Mouse (Mus musculus) embryo, embryonic 10.5 days (tissue): ENCODE data around the gene Spag17.
"Not testable (repeated sequence)": the region's sequence is repeated elsewhere in the genome, so short reads cannot be mapped to it uniquely, and the experiment has no call there.

Experiments used
- DNase-seq: peaks from one replicate; pipeline ENCODE4 v3.0.0-alpha.2; 2015; ENCODE audit warnings: low spot score

Spag17 gene

GRCm38 (mm10) chr3:99885187-99885811 is at the start of gene Spag17:
TSS of gene Spag17 (plus strand) at chr3:99885406.
- DNase-seq: peak; percentile 7

- DNase-seq: no peak
These were observed 42.9 kb upstream of the Spag17 start for GRCm38 (mm10) chr3:99842333-99842732.

DNA sequence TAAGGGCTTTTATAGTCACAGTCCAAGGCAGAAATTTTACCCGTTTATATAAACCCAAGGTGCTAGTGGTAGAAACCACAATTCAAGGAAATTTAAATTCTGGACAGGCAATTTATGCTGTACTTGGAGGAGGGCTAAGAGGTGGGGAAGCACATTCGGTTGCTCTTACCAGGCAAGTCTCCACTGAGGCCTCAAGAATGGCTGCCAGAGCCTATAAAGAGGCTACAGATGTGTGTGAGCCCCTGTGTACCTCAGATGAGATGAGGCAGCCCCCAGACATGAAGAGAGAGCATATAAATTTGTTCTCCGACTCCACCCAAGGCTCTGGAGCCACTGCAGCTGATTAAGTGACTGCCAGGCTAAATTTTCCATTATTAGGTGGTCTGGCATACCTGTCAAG is 42.4 kb upstream of the Spag17 start:
- no peak for DNase-seq

DNA sequence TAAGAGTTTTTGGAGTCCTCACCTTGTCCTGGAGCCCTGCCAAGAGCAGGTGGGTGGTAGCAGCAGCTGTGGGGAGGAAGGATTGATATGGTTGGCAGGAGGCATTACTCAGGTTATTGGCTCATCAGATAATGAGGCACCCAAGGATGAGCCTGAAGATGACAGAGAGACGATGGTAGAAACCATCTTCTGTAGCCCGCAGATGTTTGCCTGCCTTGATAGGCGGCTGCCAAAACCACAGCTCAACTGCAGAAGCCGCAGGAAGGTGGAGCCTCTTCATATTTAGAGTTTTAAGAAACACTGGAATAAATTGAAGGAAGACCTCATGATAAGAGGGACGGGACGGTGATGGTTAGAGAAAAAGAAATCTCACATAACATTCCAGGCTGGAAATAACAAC is 42.0 kb upstream of the Spag17 start:
- DNase-seq: no peak

- DNase-seq: no peak
These were observed 34.3 kb upstream of the Spag17 start for GRCm38 (mm10) chr3:99850926-99851325.

DNA sequence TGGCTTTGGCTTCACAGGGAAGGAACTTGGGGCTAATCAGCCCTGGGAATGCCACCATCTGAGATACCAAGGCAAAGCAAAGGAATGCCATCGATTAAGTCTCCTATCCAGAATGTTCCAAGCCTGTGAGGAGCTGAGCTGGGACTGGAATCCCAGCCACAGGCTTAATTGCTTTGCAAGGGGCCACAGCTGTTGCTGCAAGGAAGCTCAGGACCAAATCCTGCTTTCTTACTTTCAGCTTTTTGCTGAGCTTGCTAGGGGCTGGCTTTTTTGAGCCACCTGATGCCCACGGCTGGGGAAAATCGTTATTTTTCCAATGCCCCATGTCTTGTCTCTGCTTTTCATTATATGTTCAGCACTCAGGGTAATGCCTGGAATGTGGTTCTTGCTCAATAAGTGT is 30.6 kb upstream of the Spag17 start:
- DNase-seq: no peak

DNA sequence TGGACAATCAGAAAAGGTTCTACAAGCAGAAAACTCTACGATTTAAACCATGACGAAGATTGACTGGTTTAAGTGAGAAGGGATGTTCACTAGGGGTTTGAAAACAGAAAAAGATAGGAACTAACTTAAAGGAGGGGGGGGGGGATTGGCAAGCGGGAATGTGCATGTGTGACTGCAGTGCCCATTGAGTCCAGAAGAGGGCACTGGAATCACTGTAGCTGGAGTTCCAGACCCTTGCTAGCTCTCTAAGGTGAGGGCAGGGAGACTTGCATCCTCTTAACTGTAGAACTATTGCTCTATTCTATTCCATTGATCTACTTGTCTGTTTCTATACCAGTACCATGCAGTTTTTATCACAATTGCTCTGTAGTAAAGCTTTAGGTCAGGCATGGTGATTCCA is 26.3 kb upstream of the Spag17 start:
- no peak for DNase-seq

DNA sequence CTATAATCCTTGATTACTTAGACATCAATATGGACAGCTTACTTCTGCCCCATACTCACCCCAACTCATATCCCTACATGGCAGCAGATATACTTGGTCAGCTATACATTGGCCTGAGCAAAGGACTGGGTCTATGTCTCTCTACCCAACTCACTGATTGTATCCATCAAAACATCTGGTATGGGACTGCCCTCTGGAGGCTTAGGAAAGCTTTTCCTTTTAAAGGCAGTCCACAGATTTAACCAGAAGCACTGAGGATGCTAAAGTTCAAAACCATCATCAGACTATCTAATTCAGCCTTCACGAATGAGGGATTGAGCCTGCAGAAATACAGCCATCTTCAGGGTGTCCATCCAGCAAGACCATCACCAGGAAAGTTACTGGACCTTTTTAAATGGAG is 20.5 kb upstream of the Spag17 start:
- DNase-seq: no peak

DNA sequence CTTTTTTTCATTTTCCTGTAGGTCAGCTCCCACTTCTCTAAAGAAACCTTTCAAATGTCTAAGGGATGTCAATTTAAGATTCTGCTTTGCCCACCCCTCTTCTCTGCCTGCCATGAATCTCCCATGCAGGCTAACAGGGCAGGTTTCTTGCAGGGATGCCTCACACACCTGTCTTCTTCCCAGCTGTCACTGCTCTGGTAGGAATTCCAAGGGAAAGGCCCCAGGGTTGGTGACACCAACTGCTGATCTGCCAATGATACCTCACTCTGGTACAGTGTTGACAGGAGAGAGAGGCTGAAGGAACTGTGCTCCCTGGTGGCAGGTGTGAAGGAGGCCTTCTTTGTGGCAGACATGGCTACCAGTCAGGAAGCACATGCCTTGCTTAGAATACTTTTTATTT is 10.1 kb upstream of the Spag17 start:
- DNase-seq: no peak

DNA sequence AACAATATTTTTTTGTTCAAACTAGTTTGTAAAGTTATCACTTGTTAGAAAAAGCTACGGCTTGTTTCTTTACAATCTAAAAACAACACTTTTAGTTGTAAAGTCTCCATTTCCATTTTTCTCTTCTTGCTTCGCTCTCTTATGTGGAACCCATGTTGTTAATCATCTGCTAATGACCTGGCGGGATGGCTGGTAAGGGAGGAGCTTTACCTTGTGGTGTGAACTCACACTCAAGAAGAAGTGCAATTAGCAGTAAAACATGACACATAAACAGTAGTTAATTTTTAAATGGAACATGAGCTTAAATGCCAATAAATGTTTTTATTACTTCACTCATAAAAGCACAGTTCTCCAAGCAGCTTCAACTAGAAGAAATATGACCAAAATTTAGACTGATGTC is 3.7 kb upstream of the Spag17 start:
- no peak for DNase-seq

DNA sequence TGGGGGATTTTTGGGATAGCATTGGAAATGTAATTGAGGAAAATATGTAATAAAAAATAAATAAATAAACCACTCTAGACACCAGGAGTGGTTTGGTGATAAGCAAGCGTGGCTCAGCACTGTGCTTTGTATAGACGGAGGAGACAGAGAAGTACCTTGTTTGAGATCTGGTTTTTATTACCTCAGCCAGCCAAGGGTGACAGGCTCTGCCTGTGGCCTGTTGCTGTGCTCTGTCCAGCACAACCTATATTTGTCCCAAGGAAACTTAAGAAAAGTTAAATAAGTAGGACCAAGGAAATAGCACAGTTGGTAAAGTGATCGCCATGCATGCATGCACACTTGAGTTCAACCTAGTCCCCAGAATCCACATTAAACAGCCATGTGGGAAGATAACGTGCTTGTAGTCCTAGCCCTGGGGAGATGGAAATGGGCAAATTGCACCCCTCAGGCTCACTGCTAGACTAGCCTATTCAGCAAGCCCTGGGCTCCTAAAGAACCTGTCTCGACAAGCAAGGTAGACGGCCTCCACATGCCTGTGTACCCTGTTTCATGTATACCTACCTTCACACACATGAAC is 1.1 kb upstream of the Spag17 start:
- no peak for DNase-seq

DNA sequence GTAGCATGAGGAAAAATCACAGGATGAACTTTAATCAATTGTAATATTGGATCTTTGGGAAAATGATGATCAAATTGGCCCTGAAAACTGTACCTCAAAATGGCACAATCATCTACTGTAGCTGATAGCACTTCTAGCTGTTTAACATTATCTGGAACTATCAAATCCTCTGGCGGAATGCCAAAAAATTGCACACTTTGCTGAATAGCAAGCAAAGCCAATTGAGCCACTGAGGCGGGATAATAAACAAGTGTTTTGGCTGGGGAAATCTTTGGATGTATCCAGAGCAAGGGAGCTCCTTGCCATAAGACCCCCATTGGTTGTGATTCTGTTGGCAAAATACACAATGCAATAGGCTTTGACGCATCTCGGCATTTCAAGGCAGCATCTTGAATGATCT is 9.5 kb downstream of the Spag17 start:
- DNase-seq: not testable (repeated sequence)

DNA sequence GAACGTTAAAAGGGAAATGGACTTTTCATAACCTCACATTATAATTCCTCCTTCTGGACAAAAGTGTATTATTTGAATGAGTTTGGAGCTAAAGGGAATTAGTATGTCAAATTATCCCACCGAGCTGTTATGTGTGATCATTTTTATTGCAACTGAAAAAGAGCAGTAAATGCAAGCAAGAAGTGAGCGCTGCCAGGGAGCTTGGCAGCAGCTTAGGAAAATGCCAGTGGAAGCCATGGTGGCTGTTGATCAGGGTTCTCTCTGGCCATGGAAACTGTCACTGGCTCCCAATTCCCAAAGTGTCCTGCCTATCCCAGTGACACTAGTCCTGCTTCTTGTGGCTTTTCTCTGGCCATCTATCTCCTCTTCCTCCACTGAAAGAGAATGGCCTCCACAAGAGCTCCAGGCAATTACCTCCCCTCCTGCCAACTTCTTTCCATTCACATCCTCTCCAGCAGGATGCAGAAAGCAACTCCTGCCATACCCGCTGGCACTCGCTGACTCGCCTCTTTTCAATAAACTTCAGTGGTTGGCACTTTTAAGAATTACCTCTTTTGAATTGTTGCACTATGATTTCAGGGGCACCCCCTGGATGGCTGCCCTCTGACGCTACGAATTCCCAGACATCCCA is 28.7 kb downstream of the Spag17 start:
- no peak for DNase-seq

DNA sequence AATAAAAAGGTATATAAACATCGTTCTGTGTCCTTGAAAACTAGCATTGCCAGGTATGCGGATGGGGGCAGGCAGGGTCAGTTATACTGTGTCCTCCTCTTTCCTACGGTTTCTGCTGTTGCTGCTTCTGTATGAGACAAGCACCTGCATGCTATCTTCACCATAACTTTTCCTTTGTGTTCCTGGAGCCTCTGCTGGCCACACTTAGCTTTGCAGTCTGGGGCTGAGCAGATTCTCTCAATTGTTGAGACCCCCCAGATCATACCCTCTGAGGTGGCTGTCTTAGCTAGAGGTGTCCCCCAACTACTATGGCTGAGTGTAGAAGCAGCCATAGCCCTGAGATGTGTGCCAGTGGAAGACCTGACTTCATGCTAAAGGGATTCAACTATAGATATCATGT is 37.7 kb downstream of the Spag17 start:
- no peak for DNase-seq

DNA sequence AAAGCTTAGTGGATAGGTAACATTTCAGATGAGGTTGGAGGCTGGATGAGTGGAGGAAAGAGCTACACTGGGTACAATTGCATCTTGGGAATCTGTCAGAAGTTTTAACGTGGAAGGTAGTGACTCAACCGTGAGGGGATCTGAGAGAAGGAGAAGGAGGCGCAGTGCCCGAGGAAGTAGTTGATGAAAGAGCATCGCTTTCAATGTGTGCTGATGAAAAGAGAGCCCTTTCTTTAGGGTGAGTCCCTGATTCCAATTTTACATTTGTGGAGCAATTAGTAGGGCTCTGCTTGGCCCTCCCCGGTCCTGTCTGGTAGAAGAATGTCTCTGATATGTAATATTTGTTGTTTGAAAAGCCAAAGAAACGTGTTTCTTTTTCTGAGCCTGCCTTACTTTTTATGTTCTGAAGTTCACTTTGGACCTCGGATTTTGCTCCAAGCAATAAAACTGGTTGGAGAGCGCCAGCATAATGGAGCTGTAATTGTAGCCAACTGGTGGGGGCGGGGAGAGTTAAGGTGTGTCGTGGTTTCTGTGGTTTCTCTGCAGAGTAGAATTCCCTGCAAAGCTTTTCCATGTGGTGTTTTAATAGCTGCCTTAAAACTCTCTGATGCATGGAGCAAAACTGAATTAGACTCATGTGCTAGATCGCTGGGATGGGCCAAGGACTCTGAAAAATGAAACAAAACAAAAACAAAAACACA is 45.9 kb downstream of the Spag17 start:
- DNase-seq: no peak

DNA sequence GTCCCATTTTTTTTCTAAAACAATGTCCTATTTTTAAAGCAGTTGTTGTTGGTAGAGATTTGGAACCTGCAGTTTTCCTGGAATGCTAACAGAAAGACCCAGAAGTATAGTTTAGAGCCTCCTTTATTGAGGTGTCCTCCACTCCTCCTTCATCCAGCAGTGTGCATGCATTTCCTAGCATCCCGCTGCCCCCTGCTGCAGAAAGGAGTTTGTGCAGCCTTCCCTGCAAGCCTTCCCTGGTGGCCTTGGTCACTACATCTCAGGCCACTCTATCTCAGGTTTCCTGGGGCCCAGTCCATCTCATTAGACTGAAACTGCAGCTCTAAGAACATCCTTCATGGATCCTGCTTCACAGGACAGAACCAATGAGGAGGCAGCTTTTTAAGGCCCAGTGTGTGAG is 51.0 kb downstream of the Spag17 start:
- DNase-seq: peak; percentile 68

GRCm38 (mm10) chr3:99938611-99939286 is 53.5 kb downstream of the Spag17 start:
- peak; percentile 88 for DNase-seq

GRCm38 (mm10) chr3:99945171-99945570 is 60.0 kb downstream of the Spag17 start:
- no peak for DNase-seq

GRCm38 (mm10) chr3:99954039-99954602 is 68.9 kb downstream of the Spag17 start:
- no peak for DNase-seq

DNA sequence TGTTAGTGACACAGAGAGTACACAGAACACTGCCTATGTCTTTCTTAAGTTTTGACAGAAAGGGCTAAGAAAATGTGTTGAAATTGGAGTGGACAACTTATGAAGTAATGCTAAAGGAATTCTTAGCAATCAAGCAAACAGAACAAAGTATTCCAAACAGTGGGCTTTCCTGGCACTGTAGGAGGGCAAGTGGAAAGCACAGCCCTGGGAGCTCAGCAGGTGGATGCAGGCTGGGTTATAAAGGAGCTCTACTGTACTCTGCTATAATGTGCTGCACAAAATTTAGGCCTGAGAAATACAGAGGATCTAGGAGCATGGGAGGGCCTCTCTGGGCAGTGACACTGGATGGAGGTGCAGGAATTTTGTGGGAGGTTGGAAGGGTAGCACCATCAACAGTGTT is 71.3 kb downstream of the Spag17 start:
- no peak for DNase-seq

- peak; percentile 22 for DNase-seq
These were observed 74.7 kb downstream of the Spag17 start for GRCm38 (mm10) chr3:99959805-99960485.

GRCm38 (mm10) chr3:99964345-99964744 is 79.1 kb downstream of the Spag17 start:
- DNase-seq: no peak
